Mouse (Mus musculus): Measurements from ENCODE around the gene Cers5. TPM values are rescaled to one million over a fixed set of nuclear protein-coding genes. Genes with fewer than 3 reads are reported as not detected.

Gene Cers5
- polyA plus RNA-seq, 1 experiment from 2014 or later = 46.8 TPM

- Histone ChIP-seq H3K9ac (ENCODE audit: low read depth, low read length) (peak overlapping the region; percentile 85), H3K4me3 (ENCODE audit: low read length) (peak overlapping the region; percentile 85), H3K9me3 (ENCODE audit: control insufficient read depth, low read length) (no peaks in the 10 kb centered on the region), H3K27ac (ENCODE audit: low read length) (peak overlapping the region; percentile 93; the same call in 1 of the 2 replicates), H3K27me3 (replicated peaks; ENCODE audit: control insufficient read depth, insufficient read depth, low read length) (no peaks in the 10 kb centered on the region), H3K4me2 (ENCODE audit: low read depth, low read length) (peak overlapping the region; percentile 86), H3K36me3 (ENCODE audit: control insufficient read depth, insufficient read depth, low read length) (no peaks in the 10 kb centered on the region), H3K4me1 (ENCODE audit: control insufficient read depth, insufficient read depth, low read length) (peaks cover 14% of the 10 kb centered on the region)
- no peak for ATAC-seq
- WGBS = 10% methylated on average over 5 of the region's 5 CpGs
These were observed 1.6 kb downstream of the Cers5 start for GRCm38 (mm10) chr15:99771004-99771500.

- Histone ChIP-seq H3K4me1 (ENCODE audit: control insufficient read depth, insufficient read depth, low read length) (peaks cover 14% of the 10 kb centered on the region), H3K27ac (ENCODE audit: low read length) (no peak overlapping the region), H3K9me3 (ENCODE audit: control insufficient read depth, low read length) (no peaks in the 10 kb centered on the region), H3K4me3 (ENCODE audit: low read length) (no peak overlapping the region), H3K9ac (ENCODE audit: low read depth, low read length) (no peak overlapping the region), H3K4me2 (ENCODE audit: low read depth, low read length) (no peak overlapping the region), H3K27me3 (replicated peaks; ENCODE audit: control insufficient read depth, insufficient read depth, low read length) (no peaks in the 10 kb centered on the region), H3K36me3 (ENCODE audit: control insufficient read depth, insufficient read depth, low read length) (no peaks in the 10 kb centered on the region)
- ATAC-seq = no peak
- 90% methylated on average over 1 of the region's 1 CpGs for WGBS
These were observed 3.9 kb downstream of the Cers5 start for GRCm38 (mm10) chr15:99768761-99769160.

- WGBS = 72% methylated on average over 4 of the region's 4 CpGs
- Histone ChIP-seq H3K4me1 (ENCODE audit: control insufficient read depth, insufficient read depth, low read length) (peaks cover 11% of the 10 kb centered on the region), H3K36me3 (ENCODE audit: control insufficient read depth, insufficient read depth, low read length) (0 out of 2 replicates have a peak, but pooled peaks cover 4% of the 10 kb centered on the region), H3K27me3 (replicated peaks; ENCODE audit: control insufficient read depth, insufficient read depth, low read length) (no peaks in the 10 kb centered on the region), H3K9ac (ENCODE audit: low read depth, low read length) (no peak overlapping the region), H3K4me2 (ENCODE audit: low read depth, low read length) (no peak overlapping the region), H3K4me3 (ENCODE audit: low read length) (no peak overlapping the region), H3K27ac (ENCODE audit: low read length) (no peak overlapping the region), H3K9me3 (ENCODE audit: control insufficient read depth, low read length) (no peaks in the 10 kb centered on the region)
- no peak for ATAC-seq
These were observed 5.2 kb downstream of the Cers5 start for GRCm38 (mm10) chr15:99767467-99767866.

GRCm38 (mm10) chr15:99754204-99754603 is 18.5 kb downstream of the Cers5 start:
- H3K27ac ChIP-seq (ENCODE audit: low read length) = no peak overlapping the region
- H3K4me1 ChIP-seq (ENCODE audit: control insufficient read depth, insufficient read depth, low read length) = peaks cover 10% of the 10 kb centered on the region
- no peak overlapping the region for H3K9ac ChIP-seq (ENCODE audit: low read depth, low read length)
- no peaks in the 10 kb centered on the region for H3K9me3 ChIP-seq (ENCODE audit: control insufficient read depth, low read length)
- no peak for ATAC-seq
- no peak overlapping the region for H3K4me3 ChIP-seq (ENCODE audit: low read length)
- no peaks in the 10 kb centered on the region for H3K36me3 ChIP-seq (ENCODE audit: control insufficient read depth, insufficient read depth, low read length)
- no peak overlapping the region for H3K4me2 ChIP-seq (ENCODE audit: low read depth, low read length)
- WGBS = 74% methylated on average over 3 of the region's 3 CpGs
- H3K27me3 ChIP-seq (replicated peaks; ENCODE audit: control insufficient read depth, insufficient read depth, low read length) = no peaks in the 10 kb centered on the region

GRCm38 (mm10) chr15:99740229-99740628 is 32.5 kb downstream of the Cers5 start:
- Histone ChIP-seq H3K4me2 (ENCODE audit: low read depth, low read length) (no peak overlapping the region), H3K4me1 (ENCODE audit: control insufficient read depth, insufficient read depth, low read length) (no peaks in the 10 kb centered on the region), H3K4me3 (ENCODE audit: low read length) (no peak overlapping the region), H3K36me3 (ENCODE audit: control insufficient read depth, insufficient read depth, low read length) (peaks cover 4% of the 10 kb centered on the region), H3K9me3 (ENCODE audit: control insufficient read depth, low read length) (no peaks in the 10 kb centered on the region), H3K27me3 (replicated peaks; ENCODE audit: control insufficient read depth, insufficient read depth, low read length) (no peaks in the 10 kb centered on the region), H3K9ac (ENCODE audit: low read depth, low read length) (no peak overlapping the region), H3K27ac (ENCODE audit: low read length) (no peak overlapping the region)
- WGBS = 96% methylated on average over 4 of the region's 4 CpGs
- ATAC-seq = no peak

GRCm38 (mm10) chr15:99736675-99737074 is 36.0 kb downstream of the Cers5 start:
- Histone ChIP-seq H3K9me3 (ENCODE audit: control insufficient read depth, low read length) (no peaks in the 10 kb centered on the region), H3K9ac (ENCODE audit: low read depth, low read length) (no peak overlapping the region), H3K36me3 (ENCODE audit: control insufficient read depth, insufficient read depth, low read length) (peaks cover 4% of the 10 kb centered on the region), H3K27ac (ENCODE audit: low read length) (no peak overlapping the region), H3K4me1 (ENCODE audit: control insufficient read depth, insufficient read depth, low read length) (no peaks in the 10 kb centered on the region), H3K4me3 (ENCODE audit: low read length) (no peak overlapping the region), H3K27me3 (replicated peaks; ENCODE audit: control insufficient read depth, insufficient read depth, low read length) (no peaks in the 10 kb centered on the region), H3K4me2 (ENCODE audit: low read depth, low read length) (no peak overlapping the region)
- ATAC-seq = no peak
- WGBS = 93% methylated on average over 11 of the region's 11 CpGs

- ATAC-seq = no peak
- no peak overlapping the region for H3K27ac ChIP-seq (ENCODE audit: low read length)
- peaks cover 4% of the 10 kb centered on the region for H3K36me3 ChIP-seq (ENCODE audit: control insufficient read depth, insufficient read depth, low read length)
- no peaks in the 10 kb centered on the region for H3K4me1 ChIP-seq (ENCODE audit: control insufficient read depth, insufficient read depth, low read length)
- 91% methylated on average over 2 of the region's 2 CpGs for WGBS
- no peak overlapping the region for H3K4me2 ChIP-seq (ENCODE audit: low read depth, low read length)
- H3K4me3 ChIP-seq (ENCODE audit: low read length) = no peak overlapping the region
- no peaks in the 10 kb centered on the region for H3K27me3 ChIP-seq (replicated peaks; ENCODE audit: control insufficient read depth, insufficient read depth, low read length)
- no peak overlapping the region for H3K9ac ChIP-seq (ENCODE audit: low read depth, low read length)
- no peaks in the 10 kb centered on the region for H3K9me3 ChIP-seq (ENCODE audit: control insufficient read depth, low read length)
These were observed 37.1 kb downstream of the Cers5 start for GRCm38 (mm10) chr15:99735631-99736030.

GRCm38 (mm10) chr15:99733186-99733585 is 39.5 kb downstream of the Cers5 start:
- Histone ChIP-seq H3K36me3 (ENCODE audit: control insufficient read depth, insufficient read depth, low read length) (peaks cover 13% of the 10 kb centered on the region), H3K4me3 (ENCODE audit: low read length) (no peak overlapping the region), H3K4me2 (ENCODE audit: low read depth, low read length) (no peak overlapping the region), H3K9ac (ENCODE audit: low read depth, low read length) (no peak overlapping the region), H3K27ac (ENCODE audit: low read length) (no peak overlapping the region), H3K9me3 (ENCODE audit: control insufficient read depth, low read length) (0 out of 2 replicates have a peak, but pooled peaks cover 2% of the 10 kb centered on the region), H3K27me3 (replicated peaks; ENCODE audit: control insufficient read depth, insufficient read depth, low read length) (no peaks in the 10 kb centered on the region), H3K4me1 (ENCODE audit: control insufficient read depth, insufficient read depth, low read length) (no peaks in the 10 kb centered on the region)
- WGBS = 93% methylated on average over 5 of the region's 5 CpGs
- no peak for ATAC-seq

- Histone ChIP-seq H3K36me3 (ENCODE audit: control insufficient read depth, insufficient read depth, low read length) (peaks cover 16% of the 10 kb centered on the region), H3K4me1 (ENCODE audit: control insufficient read depth, insufficient read depth, low read length) (peaks cover under 1% of the 10 kb centered on the region), H3K27me3 (replicated peaks; ENCODE audit: control insufficient read depth, insufficient read depth, low read length) (no peaks in the 10 kb centered on the region), H3K9ac (ENCODE audit: low read depth, low read length) (no peak overlapping the region), H3K9me3 (ENCODE audit: control insufficient read depth, low read length) (0 out of 2 replicates have a peak, but pooled peaks cover 2% of the 10 kb centered on the region), H3K4me3 (ENCODE audit: low read length) (no peak overlapping the region), H3K27ac (ENCODE audit: low read length) (no peak overlapping the region), H3K4me2 (ENCODE audit: low read depth, low read length) (no peak overlapping the region)
- 89% methylated on average over 3 of the region's 3 CpGs for WGBS
- ATAC-seq = no peak
These were observed 41.0 kb downstream of the Cers5 start for GRCm38 (mm10) chr15:99731678-99732077.

GRCm38 (mm10) chr15:99731167-99731566 is 41.5 kb downstream of the Cers5 start:
- no peak overlapping the region for H3K4me3 ChIP-seq (ENCODE audit: low read length)
- H3K9me3 ChIP-seq (ENCODE audit: control insufficient read depth, low read length) = 0 out of 2 replicates have a peak, but pooled peaks cover 2% of the 10 kb centered on the region
- H3K4me2 ChIP-seq (ENCODE audit: low read depth, low read length) = no peak overlapping the region
- no peak overlapping the region for H3K9ac ChIP-seq (ENCODE audit: low read depth, low read length)
- no peak overlapping the region for H3K27ac ChIP-seq (ENCODE audit: low read length)
- ATAC-seq = no peak
- 100% methylated on average over 2 of the region's 2 CpGs for WGBS
- peaks cover 4% of the 10 kb centered on the region for H3K4me1 ChIP-seq (ENCODE audit: control insufficient read depth, insufficient read depth, low read length)
- H3K36me3 ChIP-seq (ENCODE audit: control insufficient read depth, insufficient read depth, low read length) = peaks cover 16% of the 10 kb centered on the region
- H3K27me3 ChIP-seq (replicated peaks; ENCODE audit: control insufficient read depth, insufficient read depth, low read length) = no peaks in the 10 kb centered on the region
